In the genomic region with DNA sequence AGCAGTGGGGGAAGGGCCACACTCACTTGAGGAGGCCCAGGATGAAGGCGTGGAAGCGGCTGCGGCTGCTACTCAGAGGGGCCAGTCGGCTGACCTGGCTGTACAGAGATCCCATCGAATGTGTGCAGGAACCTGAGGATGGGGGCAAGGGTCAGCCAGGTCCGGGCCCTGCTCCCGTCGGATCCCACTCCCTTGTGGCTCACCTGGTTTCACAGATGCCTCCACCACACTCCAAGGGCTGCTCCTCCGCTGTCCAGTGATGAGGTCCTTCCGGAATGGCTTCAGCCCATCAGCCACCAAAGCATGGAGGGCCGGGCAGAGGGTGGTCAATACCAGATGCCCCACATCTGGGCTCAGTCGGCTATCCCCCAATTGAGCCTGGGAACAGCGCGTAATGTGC, we compare ENCODE assay signal across 8 mouse cellular contexts. TPM values are rescaled to one million over a fixed set of nuclear protein-coding genes. Genes with fewer than 3 reads are reported as not detected.
DNase-seq lines count a peak whose midpoint lies in the region; ATAC-seq and TF ChIP-seq lines count a peak whose summit lies in the region.

No protein-coding gene starts in this region.

- 61% methylated on average over 14 of the region's 14 CpGs for WGBS in heart, adult 2 months
- WGBS in heart, embryonic 16.5 days, result 51% methylated on average over 14 of the region's 14 CpGs
- 44% methylated on average over 14 of the region's 14 CpGs for WGBS in liver, embryonic 16.5 days (ENCODE audit: insufficient replicate concordance)

- H3K27me3 ChIP-seq in heart, adult 2 months (ENCODE audit: control insufficient read depth, insufficient read depth, low read length), result no peaks in the 10 kb centered on the region
- peaks cover 14% of the 10 kb centered on the region for H3K27me3 ChIP-seq in G1E (ENCODE audit: insufficient read depth, low read length)
- peaks cover 13% of the 10 kb centered on the region for H3K27me3 ChIP-seq in heart, embryonic 16.5 days (ENCODE audit: control insufficient read depth, insufficient read depth, low read length)
- H3K27me3 ChIP-seq in liver, embryonic 16.5 days (ENCODE audit: control insufficient read depth, insufficient read depth, low read depth, low read length), result peaks cover 26% of the 10 kb centered on the region

- no peaks in the 10 kb centered on the region for H3K79me2 ChIP-seq in heart, adult 2 months (replicated peaks; ENCODE audit: control insufficient read depth, insufficient read depth, low read length)

- intact Hi-C loops in heart, adult 2 months (cut with DNase I), result no loop called here
- intact Hi-C loops in heart, postnatal 36 days (cut with DNase I), result no loop called here
- intact Hi-C loops in left cerebral cortex, postnatal 25 days (cut with DNase I), result no loop called here

- no peak for TF ChIP-seq EP300 in heart, adult 2 months (IDR thresholded peaks at IDR 0.05; ENCODE audit: insufficient read depth, low read depth, low read length)

- H3K4me2 ChIP-seq in heart, embryonic 16.5 days (ENCODE audit: low read depth, low read length), result peak overlapping the region; percentile 100
- peak overlapping the region; percentile 100 for H3K4me2 ChIP-seq in liver, embryonic 16.5 days (ENCODE audit: low read depth, low read length)

- peak overlapping the region; percentile 60 for H3K9ac ChIP-seq in heart, adult 2 months (ENCODE audit: low read depth, low read length)
- H3K9ac ChIP-seq in heart, embryonic 16.5 days (ENCODE audit: low read length), result no peak overlapping the region
- H3K9ac ChIP-seq in liver, embryonic 16.5 days (ENCODE audit: low read depth, low read length), result no peak overlapping the region

- H3K36me3 ChIP-seq in heart, adult 2 months (ENCODE audit: control insufficient read depth, insufficient read depth, low read length), result no peaks in the 10 kb centered on the region
- peaks cover 51% of the 10 kb centered on the region for H3K36me3 ChIP-seq in G1E (replicated peaks)
- H3K36me3 ChIP-seq in heart, embryonic 16.5 days (ENCODE audit: control insufficient read depth, insufficient read depth), result no peaks in the 10 kb centered on the region
- no peaks in the 10 kb centered on the region for H3K36me3 ChIP-seq in liver, embryonic 16.5 days (ENCODE audit: control insufficient read depth, insufficient read depth)

- TF ChIP-seq CTCF in heart, adult 2 months (IDR thresholded peaks at IDR 0.05), result no peak
- no peak for TF ChIP-seq CTCF in G1E (IDR thresholded peaks at IDR 0.05; ENCODE audit: low read depth, low read length)

- ATAC-seq in G1E (ENCODE audit: extremely low read depth, insufficient number of reproducible peaks, low FRiP score, poor library complexity, severe bottlenecking), result no peak
- ATAC-seq in heart, embryonic 16.5 days (replicated peaks; ENCODE audit: extremely low read depth, insufficient read depth, low FRiP score), result no peak
- ATAC-seq in liver, embryonic 16.5 days (ENCODE audit: low read depth), result no peak

- H3K4me3 ChIP-seq in heart, adult 2 months, result peak overlapping the region; percentile 83
- peak overlapping the region; percentile 75; the same call in 1 of the 2 replicates for H3K4me3 ChIP-seq in G1E (ENCODE audit: low read depth, low read length)
- H3K4me3 ChIP-seq in heart, embryonic 16.5 days (ENCODE audit: low read length), result peak overlapping the region; percentile 75
- H3K4me3 ChIP-seq in liver, embryonic 16.5 days (ENCODE audit: low read depth, low read length), result peak overlapping the region; percentile 72

- TF ChIP-seq POLR2A in heart, adult 2 months (IDR thresholded peaks at IDR 0.05; ENCODE audit: insufficient read depth, low read depth, low read length), result no peak

- H3K27ac ChIP-seq in heart, adult 2 months, result peak overlapping the region; percentile 94; the same call in 1 of the 2 replicates
- no peak overlapping the region for H3K27ac ChIP-seq in heart, embryonic 16.5 days (ENCODE audit: low read length)
- no peak overlapping the region for H3K27ac ChIP-seq in liver, embryonic 16.5 days (ENCODE audit: low read length)

- no peaks in the 10 kb centered on the region for H3K9me3 ChIP-seq in G1E (replicated peaks)
- no peaks in the 10 kb centered on the region for H3K9me3 ChIP-seq in heart, embryonic 16.5 days (replicated peaks; ENCODE audit: control insufficient read depth, low read length)
- no peaks in the 10 kb centered on the region for H3K9me3 ChIP-seq in liver, embryonic 16.5 days (replicated peaks; ENCODE audit: control insufficient read depth, low read length)

- peak in 1 of 2 experiments; percentile 28 for DNase-seq in heart, adult 2 months
- DNase-seq in heart, postnatal 36 days, result no peak
- DNase-seq in G1E (ENCODE audit: low spot score), result no peak
- DNase-seq in urinary bladder, postnatal 36 days (ENCODE audit: low spot score in 2 of 2), result no peak
- DNase-seq in testis, postnatal 14 days (ENCODE audit: low spot score), result no peak
- no peak for DNase-seq in left cerebral cortex, postnatal 25 days (ENCODE audit: low spot score in 2 of 2)

- H3K4me1 ChIP-seq in heart, adult 2 months (ENCODE audit: control insufficient read depth, insufficient read depth, low read length), result peaks cover 3% of the 10 kb centered on the region
- H3K4me1 ChIP-seq in G1E (ENCODE audit: insufficient read depth, low read depth, low read length), result peaks cover 80% of the 10 kb centered on the region
- H3K4me1 ChIP-seq in heart, embryonic 16.5 days (ENCODE audit: control insufficient read depth, insufficient read depth, low read length), result peaks cover 17% of the 10 kb centered on the region; the same call in 1 of the 2 replicates
- peaks cover 41% of the 10 kb centered on the region for H3K4me1 ChIP-seq in liver, embryonic 16.5 days (ENCODE audit: control insufficient read depth, low read depth, low read length)

RNA-seq across cellular contexts. Expression of gene Rusc1, which starts 4.1 kb away (rescaled TPM):
- total RNA-seq in heart, adult 2 months (2021), result 10 to 100 TPM; 26.4 to 30.9 TPM
- 38.8 and 50.4 TPM in 2 replicates for polyA plus RNA-seq in heart, adult 2 months (2012; rRNA removed)
- total RNA-seq in heart, postnatal 36 days (2021), result 10 to 100 TPM; 24.4 to 25.1 TPM
- total RNA-seq in G1E (2014; fragmentation: Nextera tagmentation) (13.5 and 13.6 TPM in 2 replicates), G1E (2017) (6.4 and 9.9 TPM in 2 replicates)
- 14.4 and 17.4 TPM in 2 replicates for polyA plus RNA-seq in G1E (2012)
- 8.1 and 10.2 TPM in 2 replicates for polyA plus RNA-seq in heart, embryonic 16.5 days (2015; fragmentation: Nextera tagmentation; extraction: Ambion mirVana)
- polyA plus RNA-seq in liver, embryonic 16.5 days (2015; fragmentation: Nextera tagmentation; extraction: Ambion mirVana), result 2.6 and 3.3 TPM in 2 replicates
- total RNA-seq in left cerebral cortex, postnatal 25 days (2021), result 100 to 1,000 TPM; 189 to 195 TPM

RNA-seq across cellular contexts. Expression of gene Gm43738, which starts 11.9 kb away (rescaled TPM):
- not detected for total RNA-seq in heart, adult 2 months (2021)
- polyA plus RNA-seq in heart, adult 2 months (2012; rRNA removed), result not detected in 2 replicates
- not detected for total RNA-seq in heart, postnatal 36 days (2021)
- total RNA-seq in G1E (2014; fragmentation: Nextera tagmentation) (not detected in 2 replicates), G1E (2017) (not detected in 2 replicates)
- 1.6 and 4.3 TPM in 2 replicates for polyA plus RNA-seq in G1E (2012)
- not detected in 2 replicates for polyA plus RNA-seq in heart, embryonic 16.5 days (2015; fragmentation: Nextera tagmentation; extraction: Ambion mirVana)
- 0.11 TPM in 1 of 2 replicates, not detected in the other for polyA plus RNA-seq in liver, embryonic 16.5 days (2015; fragmentation: Nextera tagmentation; extraction: Ambion mirVana)
- not detected for total RNA-seq in left cerebral cortex, postnatal 25 days (2021)

RNA-seq across cellular contexts. Expression of gene Fdps, which starts 12.8 kb away (rescaled TPM):
- total RNA-seq in heart, adult 2 months (2021), result 10 to 100 TPM; 20.8 to 21.1 TPM
- 22.5 and 29.6 TPM in 2 replicates for polyA plus RNA-seq in heart, adult 2 months (2012; rRNA removed)
- 10 to 100 TPM; 20.0 to 20.7 TPM for total RNA-seq in heart, postnatal 36 days (2021)
- total RNA-seq in G1E (2014; fragmentation: Nextera tagmentation) (59.4 and 73.1 TPM in 2 replicates), G1E (2017) (481 and 571 TPM in 2 replicates)
- 11.2 and 22.5 TPM in 2 replicates for polyA plus RNA-seq in G1E (2012)
- 103 and 116 TPM in 2 replicates for polyA plus RNA-seq in heart, embryonic 16.5 days (2015; fragmentation: Nextera tagmentation; extraction: Ambion mirVana)
- polyA plus RNA-seq in liver, embryonic 16.5 days (2015; fragmentation: Nextera tagmentation; extraction: Ambion mirVana), result 375 and 379 TPM in 2 replicates
- total RNA-seq in left cerebral cortex, postnatal 25 days (2021), result 10 to 100 TPM; 81.0 to 88.8 TPM

RNA-seq across cellular contexts. Expression of gene Pklr, which starts 47.0 kb away (rescaled TPM):
- total RNA-seq in heart, adult 2 months (2021), result not detected
- 0.06 TPM in 1 of 2 replicates, not detected in the other for polyA plus RNA-seq in heart, adult 2 months (2012; rRNA removed)
- not detected for total RNA-seq in heart, postnatal 36 days (2021)
- total RNA-seq in G1E (2014; fragmentation: Nextera tagmentation), result 36.9 and 51.2 TPM in 2 replicates
- 22.9 and 31.8 TPM in 2 replicates for total RNA-seq in G1E (2017)
- polyA plus RNA-seq in G1E (2012), result 37.7 and 80.3 TPM in 2 replicates
- polyA plus RNA-seq in heart, embryonic 16.5 days (2015; fragmentation: Nextera tagmentation; extraction: Ambion mirVana), result 0.20 and 0.64 TPM in 2 replicates
- 102 and 104 TPM in 2 replicates for polyA plus RNA-seq in liver, embryonic 16.5 days (2015; fragmentation: Nextera tagmentation; extraction: Ambion mirVana)
- not detected for total RNA-seq in left cerebral cortex, postnatal 25 days (2021)

Comparison
In these comparisons a context has a peak if more than half of its experiments do, and no peak if none do; other contexts are left out.
1. RNA of gene Rusc1, which starts 4.1 kb away (total RNA-seq): 189 to 195 TPM in left cerebral cortex, postnatal 25 days; 26.4 to 30.9 TPM in heart, adult 2 months, 24.4 to 25.1 TPM in heart, postnatal 36 days and 6.4 to 13.6 TPM in G1E; every median in the first group is over 4 times any median in the second.
2. Peak in every context shown above with its lines, with median percentiles within 50 percentile points of each other: H3K4me3 ChIP-seq.